Comparison of ENCODE assay signal across 10 mouse cellular contexts in the genomic region with DNA sequence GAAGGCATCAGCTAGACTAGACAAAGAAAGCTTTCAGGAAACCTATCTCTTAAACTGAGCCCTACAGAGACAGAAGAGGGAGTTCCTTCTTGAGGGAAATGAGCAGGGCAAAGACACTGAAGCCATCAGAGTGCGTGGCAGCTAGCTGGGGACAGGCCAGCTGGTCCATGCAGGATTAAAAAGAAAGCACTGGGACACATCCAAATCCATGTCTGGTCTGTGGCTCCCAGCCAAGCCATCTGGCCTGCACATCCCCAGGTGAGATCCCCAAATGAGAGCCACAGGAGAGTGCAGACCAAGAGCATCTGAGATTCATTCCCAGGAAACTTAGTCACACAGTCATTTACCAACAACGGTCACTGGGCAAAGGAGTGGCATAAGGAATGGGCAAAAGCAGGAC. TPM values are rescaled to one million over a fixed set of nuclear protein-coding genes. Genes with fewer than 3 reads are reported as not detected.
DNase-seq lines count a peak whose midpoint lies in the region; ATAC-seq and TF ChIP-seq lines count a peak whose summit lies in the region.
"Had no signal": no experiment of that assay in that cellular context is flagged by ENCODE, and none has a peak within 500 bp of the region (broad histone marks: within the 10 kb centered on the region; RNA-seq: fewer than 3 reads in every experiment).

No protein-coding gene starts in this region.

- DNase-seq in forebrain, embryonic 10.5 days (ENCODE audit: extremely low spot score, low spot score): no peak
- peak; percentile 85 for DNase-seq in left cerebral cortex, postnatal 4 days
- DNase-seq in left cerebral cortex, postnatal 36 days (ENCODE audit: low spot score in 2 of 2): no peak
- peak; percentile 95 to 96 for DNase-seq in cerebellum, adult 2 months
- DNase-seq in kidney, postnatal 36 days: peak; percentile 41 to 67
- no peak for DNase-seq in embryo, embryonic 10 days (ENCODE audit: low spot score)
- no peak for DNase-seq in right cerebral cortex, postnatal 25 days
- DNase-seq: gastrocnemius, postnatal 36 days; spleen, adult 18-20 months had no signal

- H3K27me3 ChIP-seq in forebrain, embryonic 12.5 days: no peaks in the 10 kb centered on the region
- no peaks in the 10 kb centered on the region for H3K27me3 ChIP-seq in forebrain, embryonic 10.5 days (ENCODE audit: poor library complexity, severe bottlenecking)
- no peaks in the 10 kb centered on the region for H3K27me3 ChIP-seq in cerebellum, adult 2 months (ENCODE audit: control insufficient read depth, insufficient read depth, low read length)

- no peak for ATAC-seq in forebrain, embryonic 12.5 days (ENCODE audit: low FRiP score)

- H3K4me3 ChIP-seq in forebrain, embryonic 12.5 days (replicated peaks): no peak overlapping the region
- no peak overlapping the region for H3K4me3 ChIP-seq in forebrain, embryonic 10.5 days
- H3K4me3 ChIP-seq in cerebellum, adult 2 months (replicated peaks; ENCODE audit: insufficient read depth, low read depth, low read length): no peak overlapping the region

- 70% methylated on average over 2 of the region's 2 CpGs for WGBS in forebrain, embryonic 12.5 days
- WGBS in forebrain, embryonic 10.5 days: 87% methylated on average over 2 of the region's 2 CpGs
- WGBS in cerebellum, adult 2 months: 3% methylated on average over 2 of the region's 2 CpGs

- H3K4me2 ChIP-seq in forebrain, embryonic 12.5 days: no peak overlapping the region

- no peak for TF ChIP-seq POLR2A in cerebellum, adult 2 months (IDR thresholded peaks at IDR 0.05; ENCODE audit: borderline replicate concordance, insufficient read depth, low read length)

- H3K9me3 ChIP-seq in forebrain, embryonic 12.5 days: no peaks in the 10 kb centered on the region
- H3K9me3 ChIP-seq in forebrain, embryonic 10.5 days: no peaks in the 10 kb centered on the region

- TF ChIP-seq CTCF in cerebellum, adult 2 months (IDR thresholded peaks at IDR 0.05; ENCODE audit: borderline replicate concordance, insufficient read depth, low read depth, low read length): no peak

- no peak overlapping the region for H3K9ac ChIP-seq in forebrain, embryonic 12.5 days

- peaks cover 15% of the 10 kb centered on the region for H3K4me1 ChIP-seq in forebrain, embryonic 12.5 days
- peaks cover 10% of the 10 kb centered on the region; the same call in 1 of the 2 replicates for H3K4me1 ChIP-seq in forebrain, embryonic 10.5 days
- H3K4me1 ChIP-seq in cerebellum, adult 2 months (ENCODE audit: control insufficient read depth, insufficient read depth, low read length): peaks cover 31% of the 10 kb centered on the region

- peak overlapping the region; percentile 43; the same call in 1 of the 2 replicates for H3K27ac ChIP-seq in forebrain, embryonic 12.5 days
- no peak overlapping the region for H3K27ac ChIP-seq in forebrain, embryonic 10.5 days
- H3K27ac ChIP-seq in cerebellum, adult 2 months (ENCODE audit: insufficient read depth, low read length): no peak overlapping the region; the same call in 1 of the 2 replicates

- 0 out of 2 replicates have a peak, but pooled peaks cover 3% of the 10 kb centered on the region for H3K36me3 ChIP-seq in forebrain, embryonic 12.5 days (replicated peaks)
- peaks cover 9% of the 10 kb centered on the region for H3K36me3 ChIP-seq in forebrain, embryonic 10.5 days (replicated peaks)

- intact Hi-C loops in left cerebral cortex, postnatal 4 days (cut with DNase I): no loop called here
- intact Hi-C loops in left cerebral cortex, postnatal 36 days (cut with DNase I): no loop called here

RNA-seq across cellular contexts. Expression of a gene that starts 38.2 kb away (rescaled TPM):
- polyA plus RNA-seq in forebrain, embryonic 12.5 days (2016; fragmentation: Nextera tagmentation; extraction: Ambion mirVana): 27.4 and 28.3 TPM in 2 replicates
- 15.2 and 15.4 TPM in 2 replicates for polyA plus RNA-seq in forebrain, embryonic 10.5 days (2016; fragmentation: Nextera tagmentation; extraction: Ambion mirVana)
- 10 to 100 TPM; 93.4 to 94.3 TPM for total RNA-seq in left cerebral cortex, postnatal 4 days (2021)
- 10 to 100 TPM; 74.6 to 80.9 TPM for total RNA-seq in left cerebral cortex, postnatal 36 days (2021)
- polyA plus RNA-seq in cerebellum, adult 2 months (2012; rRNA removed): 39.4 and 42.7 TPM in 2 replicates

Comparison
In these comparisons a context has a peak if more than half of its experiments do, and no peak if none do; other contexts are left out.
1. DNase-seq: peak in left cerebral cortex, postnatal 4 days (single experiment), cerebellum, adult 2 months (2 of 2) and kidney, postnatal 36 days (2 of 2); none in forebrain, embryonic 10.5 days (single experiment), left cerebral cortex, postnatal 36 days (0 of 2), embryo, embryonic 10 days (single experiment) and right cerebral cortex, postnatal 25 days (single experiment).